Mouse (Mus musculus): Measurements from ENCODE around the gene Olfr77. TPM values are rescaled to one million over a fixed set of nuclear protein-coding genes. Genes with fewer than 3 reads are reported as not detected.

Olfr77 gene
- total RNA-seq (2021) = not detected

DNA sequence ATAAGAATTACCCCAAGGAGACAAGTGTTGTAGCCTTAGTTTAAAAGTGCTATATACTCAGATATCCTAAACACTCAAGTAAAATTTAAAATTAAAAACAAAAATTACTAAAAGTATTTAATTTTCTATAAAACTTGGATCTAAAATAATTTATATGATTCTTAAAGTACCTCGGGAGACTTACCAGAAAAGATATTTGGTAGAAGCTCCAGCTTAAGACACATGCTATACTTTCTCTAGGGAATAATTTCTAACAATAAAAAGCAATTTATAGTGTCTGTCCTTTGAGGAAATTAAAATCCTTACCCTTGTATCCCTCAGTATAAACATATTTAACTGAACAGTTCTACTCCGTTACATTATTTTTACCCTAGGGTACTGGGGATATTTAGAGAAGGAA lies at the start of gene Olfr77:
Olfr77 (plus strand) TSS at position 301 of the 400 bp plus-strand sequence.
- intact Hi-C loops (cut with DNase I) = no loop called here

DNA sequence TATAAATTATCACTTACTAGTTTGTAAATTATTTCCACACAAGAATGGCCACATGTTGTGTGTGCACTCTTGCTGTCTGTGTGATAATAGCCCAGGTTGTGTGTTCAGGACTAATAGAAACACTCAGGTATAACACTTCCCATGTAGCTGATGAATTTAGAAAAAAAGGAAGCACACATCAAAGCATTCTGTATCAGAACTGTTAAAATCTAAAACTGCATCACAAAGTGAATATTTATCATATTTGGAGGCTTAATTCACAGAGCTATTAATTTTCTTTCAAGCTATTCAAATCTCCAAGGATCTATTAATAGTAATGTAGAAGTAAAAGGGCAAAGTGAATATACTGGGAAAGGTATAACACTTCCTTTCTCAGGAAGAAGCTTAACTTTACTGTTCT lies 28.8 kb upstream of the Olfr77 start, which contains the start of gene Olfr862:
Olfr862 (minus strand) TSS at position 101 of the 400 bp plus-strand sequence.
- no peak for DNase-seq
- intact Hi-C loops (cut with DNase I) = no loop called here

More for the DNA sequence above, at the start of gene Olfr77:
- DNase-seq = no peak

DNA sequence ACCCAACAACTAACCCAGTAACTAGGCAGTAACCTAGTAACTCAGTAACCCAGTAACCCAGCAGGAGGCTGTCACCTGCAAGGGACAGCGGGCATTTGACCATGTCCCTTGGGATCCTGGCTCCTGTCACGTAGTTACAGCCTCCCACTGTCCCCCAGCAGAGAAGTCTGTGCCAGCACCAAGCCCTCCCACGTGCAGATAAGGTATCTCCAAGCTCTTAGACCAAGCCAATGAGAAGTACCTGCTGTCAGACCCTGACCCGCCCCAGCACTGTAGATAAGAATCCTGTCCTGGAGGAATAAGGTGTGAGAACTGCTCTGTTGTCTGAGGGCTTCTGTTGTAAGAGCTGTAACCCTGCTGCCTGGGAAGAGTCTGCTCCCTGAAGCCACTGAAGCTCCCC lies 5.5 kb upstream of the Olfr77 start:
- no peak for DNase-seq
- intact Hi-C loops (cut with DNase I) = no loop called here

Other genes with a start within 250 kb of the Olfr77 start
- not detected for gene Olfr857, start 207.4 kb upstream of the Olfr77 start, total RNA-seq (2021)
- gene Olfr58, start 136.6 kb upstream of the Olfr77 start, total RNA-seq (2021) = not detected
- gene Olfr859, start 112.0 kb upstream of the Olfr77 start, total RNA-seq (2021) = not detected
- gene Olfr860, start 67.1 kb upstream of the Olfr77 start, total RNA-seq (2021) = not detected
- not detected for gene Olfr862, start 28.9 kb upstream of the Olfr77 start, total RNA-seq (2021)
- not detected for gene Olfr866, start 111.2 kb downstream of the Olfr77 start, total RNA-seq (2021)
- gene Olfr867, start 140.7 kb downstream of the Olfr77 start, total RNA-seq (2021) = not detected
- not detected for gene Olfr868, start 181.8 kb downstream of the Olfr77 start, total RNA-seq (2021)
- gene Olfr869, start 212.1 kb downstream of the Olfr77 start, total RNA-seq (2021) = not detected

Measured in heart, postnatal 10 days (tissue).